Mouse (Mus musculus) heart, postnatal 14 days (tissue): ENCODE data around the gene 4930539E08Rik. TPM values are rescaled to one million over a fixed set of nuclear protein-coding genes. Genes with fewer than 3 reads are reported as not detected.

Source experiments
- DNase-seq, 2 experiments: peaks; one replicate each; pipeline ENCODE4 v3.0.0; 2021 to 2022
- intact Hi-C: fragments of 180-260 bp; cut with DNase I; formaldehyde crosslinking; loops from one replicate; pipeline ENCODE4 v1.15.1; 2025
- long read RNA-seq, 2 experiments: library from polyadenylated mRNA; stranded (forward); transcript quantifications; one replicate each; pipeline ENCODE4 v2.0.0; 2021
- total RNA-seq, 2 experiments: library from RNA; stranded (reverse); gene quantifications; 2 replicates each; pipeline ENCODE4 v1.2.3; 2021

4930539E08Rik gene
- under 1 TPM; 0.07 TPM for total RNA-seq
- long read RNA-seq, experiment 1: 0 reads
- long read RNA-seq, experiment 2: 0 reads

DNA sequence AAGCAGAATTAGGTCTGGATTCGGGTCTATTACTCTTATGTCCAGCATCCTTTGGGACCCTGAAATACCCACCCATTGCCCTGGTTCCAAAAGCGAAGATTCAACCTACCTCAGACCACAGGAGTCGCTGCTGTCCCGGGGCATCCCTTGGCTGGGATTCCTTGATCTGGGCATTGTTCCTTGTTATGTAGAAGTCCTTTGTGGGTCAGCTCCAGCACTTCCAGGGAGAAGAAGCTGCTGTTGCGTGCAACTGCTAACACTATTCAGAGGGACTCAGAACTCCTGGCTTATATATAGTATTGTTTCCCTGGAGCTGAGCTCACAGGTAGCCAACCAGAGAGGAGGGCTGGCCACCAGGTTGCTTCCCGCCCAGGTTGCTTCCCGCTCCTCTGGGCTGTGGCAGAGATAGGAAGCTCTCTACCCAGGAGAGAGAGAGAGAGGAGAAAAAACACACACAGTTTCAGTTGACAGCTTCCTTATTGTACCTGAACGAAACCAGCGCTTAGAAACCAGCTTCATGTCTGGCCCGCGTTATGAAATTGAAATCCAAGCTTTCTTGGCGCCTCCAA, at the start of gene 4930539E08Rik:
Gene 4930539E08Rik (minus strand): TSS at position 265 of the 569 bp plus-strand sequence.
- DNase-seq: no peak
- intact Hi-C loops: no loop called here

GRCm38 (mm10) chr17:28961596-28961995, 46.5 kb upstream of the 4930539E08Rik start:
- intact Hi-C loops: no loop called here
- no peak for DNase-seq

- no peak for DNase-seq
- intact Hi-C loops: no loop called here
Measured at GRCm38 (mm10) chr17:28960597-28960996, 45.5 kb upstream of the 4930539E08Rik start.

DNA sequence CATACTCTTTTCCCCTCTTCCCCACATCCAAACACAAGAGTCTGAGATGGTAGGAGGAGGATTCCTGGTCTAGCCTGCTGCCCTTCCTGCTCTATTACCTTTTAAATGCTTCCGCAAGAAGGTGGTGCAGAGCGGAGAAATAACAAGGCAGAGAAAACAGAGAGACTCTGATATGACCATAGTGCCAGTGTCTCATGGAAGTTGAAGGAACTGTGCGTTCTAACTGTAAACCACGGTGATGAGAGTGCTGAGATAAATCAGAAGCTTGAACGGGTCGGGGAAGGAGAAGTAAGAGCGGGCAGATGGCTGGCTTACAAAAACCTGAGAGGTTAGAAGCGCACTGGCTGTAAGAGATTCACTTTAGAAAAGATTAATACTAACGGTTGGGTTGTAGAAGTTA, 39.3 kb upstream of the 4930539E08Rik start:
- intact Hi-C loops: loop anchor here (5.0 kb wide), 1 partner anchor 53 kb away; the partner anchor contains the start of gene Stk38

DNA sequence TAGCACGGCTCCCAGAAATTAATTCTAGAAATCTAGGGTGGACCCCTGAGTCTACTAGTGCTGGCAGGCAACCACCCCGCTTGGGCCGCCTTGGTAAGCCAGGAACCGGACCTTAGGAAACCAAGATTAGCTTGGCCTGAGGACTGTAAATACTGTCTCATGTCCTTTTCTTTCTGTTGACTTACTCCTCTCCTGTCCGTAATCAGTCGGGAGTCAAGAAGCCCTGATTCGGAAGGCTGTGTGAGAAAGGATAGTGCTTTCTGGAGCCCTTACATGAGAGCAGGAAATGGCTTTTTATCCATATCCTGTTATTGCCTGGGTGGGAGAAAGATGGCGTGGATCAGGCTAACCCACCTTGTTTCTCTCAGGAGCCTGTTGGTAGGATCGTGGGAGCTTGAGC, 38.1 kb upstream of the 4930539E08Rik start:
- DNase-seq: peak; percentile 19 to 37
- intact Hi-C loops: loop anchor here (5.0 kb wide), 1 partner anchor 54 kb away; the partner anchor contains the start of gene Stk38

More for the DNA sequence above, 39.3 kb upstream of the 4930539E08Rik start:
- DNase-seq: no peak

DNA sequence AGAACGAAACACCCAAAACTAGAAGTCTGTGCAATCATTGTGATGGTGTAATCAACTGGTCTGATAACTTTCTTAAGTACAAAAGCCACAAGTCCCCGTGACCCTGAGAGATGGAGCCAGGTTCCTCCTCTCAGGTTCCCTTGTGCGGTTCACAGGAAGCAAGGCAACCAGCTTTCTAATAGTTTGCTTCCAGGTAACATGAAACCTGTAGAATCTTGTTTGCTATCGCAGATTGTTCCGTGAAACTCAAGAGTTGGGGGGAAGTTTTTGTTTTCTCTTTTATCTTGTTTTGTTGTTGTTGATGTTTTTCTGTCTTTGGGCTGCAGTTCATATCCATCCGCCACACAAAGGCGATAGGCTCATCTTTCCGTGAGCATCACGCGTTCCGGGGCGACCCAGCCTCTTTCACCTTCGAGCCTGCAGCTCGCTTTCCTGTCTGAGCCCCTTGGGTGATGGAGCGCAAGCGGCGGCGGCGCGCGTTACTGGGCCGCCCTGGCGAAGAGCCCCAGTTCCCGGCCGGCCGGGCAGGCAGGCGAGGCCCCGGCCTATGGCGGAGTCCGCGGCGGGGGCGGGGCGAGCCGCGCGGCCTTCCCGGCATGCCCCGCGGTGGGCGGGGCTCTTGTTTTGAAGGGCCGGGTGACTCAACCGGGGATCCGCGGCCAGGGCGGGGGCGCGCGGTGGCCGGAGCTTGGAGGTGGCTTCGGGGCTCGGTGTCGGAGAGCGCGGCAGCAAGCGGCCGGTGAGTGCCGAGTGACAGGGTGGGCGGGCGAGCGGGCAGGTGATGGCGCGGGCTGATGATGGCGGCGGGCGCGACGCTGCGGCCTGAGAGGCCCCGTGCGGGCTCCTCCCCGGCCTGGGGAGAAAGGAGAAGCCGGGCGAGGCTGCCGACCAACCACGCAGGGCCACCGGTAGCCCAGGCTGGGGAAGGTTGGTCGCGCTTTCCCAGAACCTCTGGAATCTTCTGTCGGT, 37.0 kb upstream of the 4930539E08Rik start, which contains the start of gene Kctd20:
Gene Kctd20 (plus strand): TSS at position 120 of the 969 bp plus-strand sequence.
- intact Hi-C loops: loop anchor here (5.0 kb wide), 1 partner anchor 55 kb away; the partner anchor contains the start of gene Stk38
- peak; percentile 96 to 98 for DNase-seq

DNA sequence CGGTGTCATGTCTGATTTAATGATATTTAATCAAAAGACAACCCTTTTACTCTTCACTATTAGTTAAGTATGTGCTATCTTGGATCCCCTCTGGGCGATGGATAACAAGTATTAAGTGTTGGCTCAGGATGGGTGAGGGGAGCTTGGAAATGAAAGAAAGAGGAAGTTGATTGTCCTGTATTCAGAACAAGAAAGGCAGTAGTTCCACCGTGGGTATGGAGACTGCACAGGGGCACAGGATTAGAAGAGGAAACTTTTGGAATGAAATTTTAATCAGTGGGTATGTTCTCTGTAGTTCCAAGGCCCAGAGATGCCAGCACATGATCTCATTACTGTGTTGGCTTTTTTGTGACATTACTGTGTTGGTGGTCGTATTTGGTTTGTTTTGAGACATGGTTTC, 35.6 kb upstream of the 4930539E08Rik start:
- no peak for DNase-seq
- intact Hi-C loops: loop anchor here (5.0 kb wide), 1 partner anchor 57 kb away; the partner anchor contains the start of gene Stk38

DNA sequence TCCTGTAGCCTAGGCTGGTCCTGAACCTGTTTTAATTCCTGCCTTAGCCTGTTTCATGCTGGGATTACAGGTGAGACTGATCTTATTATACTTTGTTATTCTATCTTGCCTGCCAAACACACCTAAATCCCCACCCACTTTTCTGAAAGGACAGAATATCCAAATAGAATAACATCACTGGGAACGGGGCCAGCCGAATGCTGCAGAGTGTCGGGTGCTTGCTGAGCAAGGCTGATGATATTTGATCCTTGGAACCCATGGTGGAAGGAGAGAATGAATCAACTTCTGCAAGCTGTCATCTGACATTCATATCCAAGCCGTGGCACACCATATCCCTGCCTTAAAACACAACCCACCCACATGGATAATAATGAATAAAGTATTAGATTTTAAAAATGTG, 33.5 kb upstream of the 4930539E08Rik start:
- intact Hi-C loops: no loop called here
- no peak for DNase-seq

DNA sequence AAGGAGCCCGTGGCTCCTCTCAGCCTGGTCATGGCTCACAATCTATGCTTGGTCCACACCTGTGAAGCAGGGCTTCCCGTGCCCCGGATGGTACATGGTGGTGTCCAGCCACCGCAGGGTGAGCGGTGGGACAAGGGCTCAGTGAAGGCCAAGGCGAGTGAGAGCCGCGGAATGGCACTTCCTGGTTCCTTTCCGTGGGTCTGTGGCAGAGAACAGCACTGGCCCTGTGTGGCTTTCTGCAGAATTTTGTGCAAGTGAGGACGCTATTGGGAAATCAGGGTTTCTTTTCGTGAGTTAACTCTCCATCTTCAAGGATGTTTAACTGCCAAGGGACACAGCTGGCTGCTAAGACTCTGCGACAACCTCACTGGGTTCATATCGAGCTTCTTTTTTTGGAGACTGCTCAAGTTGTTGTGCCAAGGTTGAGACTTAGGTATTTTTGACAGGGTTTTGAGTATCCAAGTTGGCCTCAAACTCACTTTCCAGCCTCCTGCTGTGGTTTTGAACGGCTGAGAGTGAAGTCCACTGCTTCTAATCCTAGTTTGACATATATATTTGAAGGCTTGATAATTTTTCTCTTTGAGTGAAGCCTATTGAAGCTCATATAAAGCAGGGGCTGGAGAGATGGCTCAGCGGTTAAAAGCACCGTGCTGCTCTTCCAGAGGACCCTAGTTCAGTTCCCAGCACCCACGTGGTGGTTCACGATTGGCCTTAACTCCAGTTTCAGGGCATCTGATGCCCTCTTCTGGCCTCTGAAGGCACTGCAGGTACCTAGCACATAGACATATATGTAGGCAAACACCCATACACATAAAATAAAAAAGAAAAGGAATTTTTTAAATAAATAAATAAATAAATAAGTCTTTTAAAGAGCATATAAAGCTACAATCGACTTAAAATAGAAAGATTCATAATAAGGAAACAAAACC, 32.2 kb upstream of the 4930539E08Rik start:
- intact Hi-C loops: no loop called here
- DNase-seq: no peak

DNA sequence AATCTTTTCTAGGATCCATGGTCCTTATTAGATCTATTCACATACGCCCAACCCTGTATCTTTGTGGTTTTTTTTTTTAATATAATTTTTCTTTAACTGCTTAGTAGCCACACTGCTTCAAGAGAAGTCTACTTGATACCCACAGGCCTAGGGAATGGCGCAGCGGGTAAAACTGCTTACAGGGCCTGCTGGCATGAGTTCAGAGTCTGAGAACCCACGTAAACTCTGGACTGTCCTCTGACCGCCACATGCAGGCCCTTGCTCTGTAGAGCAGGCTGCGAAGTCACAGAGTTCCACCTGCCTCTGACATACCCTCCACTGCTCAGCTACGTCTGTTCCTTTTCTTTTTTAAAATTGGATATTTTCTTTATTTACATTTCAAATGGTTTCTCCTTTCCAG, 29.4 kb upstream of the 4930539E08Rik start:
- intact Hi-C loops: no loop called here
- DNase-seq: no peak

- DNase-seq: no peak
- intact Hi-C loops: no loop called here
Measured at GRCm38 (mm10) chr17:28943740-28944139, 28.6 kb upstream of the 4930539E08Rik start, which contains the start of gene Pxt1. Pxt1 (minus strand) TSS chr17:28943840.

DNA sequence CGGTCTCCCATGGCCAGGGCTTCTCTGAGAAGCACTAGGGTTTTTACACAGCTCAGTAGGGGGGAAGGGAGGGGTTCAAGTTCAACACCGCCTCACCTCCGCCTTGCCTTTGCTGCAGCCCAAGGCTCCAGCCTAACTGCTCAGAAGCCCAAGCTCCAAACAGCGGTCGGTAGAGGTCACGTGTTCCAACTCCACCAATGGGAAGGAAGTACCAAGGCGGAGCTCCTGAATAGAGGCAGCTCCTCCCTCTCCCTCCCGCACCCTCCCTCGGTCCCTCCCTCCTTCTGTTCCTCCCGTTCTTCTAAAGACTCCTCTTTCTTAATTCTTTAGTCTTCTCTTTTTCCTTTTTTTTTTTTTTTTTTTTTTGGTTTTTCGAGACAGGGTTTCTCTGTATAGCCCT, 27.0 kb upstream of the 4930539E08Rik start:
- DNase-seq: no peak
- intact Hi-C loops: no loop called here

- intact Hi-C loops: no loop called here
- no peak for DNase-seq
Measured at GRCm38 (mm10) chr17:28940776-28941555, 25.8 kb upstream of the 4930539E08Rik start.

DNA sequence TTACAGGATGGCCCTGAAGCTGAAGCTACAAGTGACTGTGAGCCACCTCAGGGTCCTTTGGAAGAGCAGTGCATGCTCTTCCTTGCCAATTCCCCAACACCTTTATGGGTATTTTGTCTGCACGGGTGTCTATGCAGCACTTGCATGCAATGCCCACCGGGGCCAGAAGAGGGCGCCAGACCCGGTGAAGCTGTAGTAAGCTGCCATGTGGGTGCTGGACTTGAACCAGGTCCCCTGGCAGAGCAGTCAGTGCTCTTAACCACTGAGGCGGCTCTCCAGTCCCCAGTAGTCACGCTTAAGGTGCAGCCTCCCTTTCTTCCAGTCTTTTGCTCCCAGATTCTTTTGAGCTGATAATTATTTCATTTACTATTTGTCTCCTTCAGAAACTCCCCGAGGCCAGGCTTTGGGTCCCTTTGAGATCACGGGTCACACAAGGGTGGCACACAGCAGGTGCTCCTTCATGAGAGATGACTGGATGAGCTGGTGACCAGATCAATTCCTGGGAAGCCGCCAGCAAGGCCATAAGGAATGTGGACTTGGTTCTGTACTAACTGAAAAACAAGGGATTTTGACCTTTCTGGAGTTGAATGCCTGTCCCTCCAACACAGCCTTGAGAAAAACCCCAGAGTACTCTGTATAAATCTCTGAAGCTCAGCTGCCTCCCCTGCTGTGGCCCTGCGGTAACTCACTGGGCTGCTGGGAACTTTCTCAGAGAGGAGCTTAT, 21.7 kb upstream of the 4930539E08Rik start:
- DNase-seq: peak; percentile 36 to 62
- intact Hi-C loops: no loop called here

- intact Hi-C loops: no loop called here
- DNase-seq: no peak
Measured at GRCm38 (mm10) chr17:28936133-28936532, 21.0 kb upstream of the 4930539E08Rik start.

GRCm38 (mm10) chr17:28934120-28934916, 19.2 kb upstream of the 4930539E08Rik start:
- intact Hi-C loops: no loop called here
- DNase-seq: no peak

DNA sequence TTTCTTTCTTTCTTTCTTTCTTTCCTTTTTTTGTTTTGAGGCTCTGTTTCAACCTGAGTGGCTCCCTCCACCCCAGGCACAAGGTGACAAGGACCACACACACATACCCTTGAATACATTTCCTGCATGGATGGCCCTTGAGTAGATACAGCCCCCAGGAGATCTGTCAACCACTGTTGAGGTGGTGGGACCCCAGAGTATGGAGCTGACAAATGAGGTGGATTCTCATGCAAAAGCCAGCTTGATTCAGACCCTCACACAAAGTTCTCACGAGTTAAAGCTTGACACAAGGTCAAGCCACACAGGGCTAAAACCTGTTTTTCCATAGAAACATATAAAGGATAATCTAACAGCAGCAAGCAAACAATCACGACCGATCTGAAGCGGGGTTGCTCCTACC, 17.1 kb upstream of the 4930539E08Rik start:
- DNase-seq: no peak
- intact Hi-C loops: no loop called here
